Comparison of ENCODE assay signal across 8 mouse cellular contexts in genomic region chrX:170020690-170021050, GRCm38 (mm10). TPM values are rescaled to one million over a fixed set of nuclear protein-coding genes. Genes with fewer than 3 reads are reported as not detected.
DNase-seq lines count a peak whose midpoint lies in the region; ATAC-seq and TF ChIP-seq lines count a peak whose summit lies in the region.
"Not testable (repeated sequence)": the region's sequence is repeated elsewhere in the genome, so short reads cannot be mapped to it uniquely, and the experiment has no call there.

No protein-coding gene starts in this region.

- H3K27ac ChIP-seq in cerebellum, adult 2 months (ENCODE audit: insufficient read depth, low read length), result not testable (repeated sequence)
- H3K27ac ChIP-seq in forebrain, embryonic 13.5 days, result peak overlapping the region; percentile 22; the same call in 1 of the 2 replicates

- peaks cover 43% of the 10 kb centered on the region for H3K36me3 ChIP-seq in forebrain, embryonic 13.5 days (ENCODE audit: poor library complexity, severe bottlenecking)

- not testable (repeated sequence) for TF ChIP-seq POLR2A in cerebellum, adult 2 months (IDR thresholded peaks at IDR 0.05; ENCODE audit: borderline replicate concordance, insufficient read depth, low read length)

- not testable (repeated sequence) for H3K4me3 ChIP-seq in cerebellum, adult 2 months (replicated peaks; ENCODE audit: insufficient read depth, low read depth, low read length); forebrain, embryonic 13.5 days

- H3K4me1 ChIP-seq in cerebellum, adult 2 months (ENCODE audit: control insufficient read depth, insufficient read depth, low read length); forebrain, embryonic 13.5 days: not testable (repeated sequence)

- WGBS in cerebellum, adult 2 months, result 55% methylated on average over 9 of the region's 9 CpGs
- WGBS in forebrain, embryonic 13.5 days, result 49% methylated on average over 9 of the region's 9 CpGs

- not testable (repeated sequence) for H3K9ac ChIP-seq in forebrain, embryonic 13.5 days

- ATAC-seq in forebrain, embryonic 13.5 days, result not testable (repeated sequence)
- peak; percentile 23 for ATAC-seq in megakaryocyte progenitor cell, adult 5-6 weeks (replicated peaks; ENCODE audit: poor library complexity)

- intact Hi-C loops in heart, postnatal 36 days (cut with DNase I), result not testable (repeated sequence)

- peaks cover 43% of the 10 kb centered on the region for H3K9me3 ChIP-seq in forebrain, embryonic 13.5 days (replicated peaks)

- peak; percentile 94 for DNase-seq in Muller cell, postnatal 12 days (ENCODE audit: inconsistent ontology term)
- peak; percentile 63 to 77 for DNase-seq in cerebellum, adult 2 months
- peak; percentile 69 to 79 for DNase-seq in heart, postnatal 36 days
- peak; percentile 57 to 88 for DNase-seq in layer of hippocampus, adult 8-10 months (ENCODE audit: low spot score in 2 of 2)
- peak; percentile 92 to 93 for DNase-seq in right cerebral cortex, adult 2 months (ENCODE audit: low spot score in 2 of 2)
- DNase-seq in urinary bladder, adult 2 months (ENCODE audit: low spot score), result peak; percentile 64

- H3K4me2 ChIP-seq in forebrain, embryonic 13.5 days, result not testable (repeated sequence)

- not testable (repeated sequence) for H3K27me3 ChIP-seq in cerebellum, adult 2 months (ENCODE audit: control insufficient read depth, insufficient read depth, low read length); forebrain, embryonic 13.5 days

- TF ChIP-seq CTCF in cerebellum, adult 2 months (IDR thresholded peaks at IDR 0.05; ENCODE audit: borderline replicate concordance, insufficient read depth, low read depth, low read length), result peak; percentile 89

RNA-seq across cellular contexts. Expression of gene Gm21887, which starts 11.2 kb away (rescaled TPM):
- polyA plus RNA-seq in cerebellum, adult 2 months (2012; rRNA removed), result 648 and 794 TPM in 2 replicates
- polyA plus RNA-seq in forebrain, embryonic 13.5 days (2015; fragmentation: Nextera tagmentation; extraction: Ambion mirVana), result 195 and 234 TPM in 2 replicates
- total RNA-seq in heart, postnatal 36 days (2021), result 10 to 100 TPM; 31.5 to 40.2 TPM
- 100 to 1,000 TPM in 3 of 4 experiments, 10 to 100 TPM in 1; 76.9 to 182 (median 146) TPM for total RNA-seq in layer of hippocampus, adult 8-10 months (2022)
- 69.2 and 81.4 TPM in 2 replicates for total RNA-seq in megakaryocyte progenitor cell, adult 5-6 weeks (2015)
- total RNA-seq in megakaryocyte progenitor cell, adult 5-6 weeks (2017), result 171 and 231 TPM in 2 replicates
- polyA plus RNA-seq in urinary bladder, adult 2 months (2012; rRNA removed), result 220 and 239 TPM in 2 replicates
